Mouse (Mus musculus) right cerebral cortex, postnatal 10 days (tissue): ENCODE results near the gene Lin7a.

Source experiments
- DNase-seq, 2 experiments: peaks; one replicate each; pipeline ENCODE4 v3.0.0; 2021; ENCODE audit warnings: low spot score in 2 of 2

Lin7a gene

GRCm38 (mm10) chr10:107449496-107450330 is 178.2 kb downstream of the Lin7a start:
- DNase-seq, result no peak

GRCm38 (mm10) chr10:107467819-107468218 is 196.3 kb downstream of the Lin7a start:
- DNase-seq, result no peak
